Mouse (Mus musculus) lung, postnatal 14 days (tissue): ENCODE measurements at regions not wholly inside any gene's neighbourhood (a gene's known extent, or its start where the extent isn't known, plus 50 kb on each side); places are given as distances from the start of the nearest gene placed in this dataset.

ENCODE experiments used
- DNase-seq: peaks from one replicate; pipeline ENCODE4 v3.0.0; 2021

DNA sequence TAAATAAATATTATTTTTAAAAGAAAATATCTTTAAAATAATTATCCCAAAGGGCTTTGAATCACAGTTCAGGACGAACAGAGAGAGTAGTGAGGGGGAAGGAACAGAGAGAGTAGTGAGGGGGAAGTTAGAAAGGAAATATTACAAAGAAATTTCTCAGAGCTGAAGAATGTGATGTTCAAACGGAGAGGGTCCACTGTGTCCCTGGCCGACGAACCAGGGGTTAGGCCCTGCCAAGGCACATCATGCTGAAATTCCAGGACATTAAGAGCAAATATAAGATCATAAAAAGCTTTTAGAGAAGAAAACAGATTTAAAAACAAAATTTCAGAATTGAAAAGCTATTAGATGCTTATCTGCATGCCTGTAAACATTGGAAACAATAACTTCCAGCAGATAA, 61.6 kb downstream of the Skor1 start:
- DNase-seq: no peak

DNA sequence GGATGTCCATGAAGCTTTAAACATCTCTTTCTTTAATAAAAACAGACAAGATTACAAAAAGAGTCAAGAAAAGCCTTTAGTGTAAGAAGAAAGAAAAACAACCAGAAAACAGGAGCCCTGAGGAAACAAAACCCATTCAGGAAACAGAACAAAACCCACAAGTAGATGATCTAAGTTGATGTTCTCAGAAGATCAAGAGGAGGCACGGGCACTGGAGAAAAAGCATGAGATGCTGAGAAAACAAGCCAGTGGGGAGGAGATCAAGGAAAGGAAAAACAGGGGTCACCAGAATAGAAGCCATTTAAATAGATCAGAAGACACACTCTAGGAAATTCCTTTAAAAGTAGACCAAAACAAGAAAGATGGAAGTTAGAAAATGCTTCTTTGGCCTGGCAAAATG, 62.1 kb downstream of the Skor1 start:
- no peak for DNase-seq

GRCm38 (mm10) chr9:63082830-63083229, 65.9 kb downstream of the Skor1 start:
- no peak for DNase-seq

GRCm38 (mm10) chr9:63082311-63082710, 66.5 kb downstream of the Skor1 start:
- no peak for DNase-seq

DNA sequence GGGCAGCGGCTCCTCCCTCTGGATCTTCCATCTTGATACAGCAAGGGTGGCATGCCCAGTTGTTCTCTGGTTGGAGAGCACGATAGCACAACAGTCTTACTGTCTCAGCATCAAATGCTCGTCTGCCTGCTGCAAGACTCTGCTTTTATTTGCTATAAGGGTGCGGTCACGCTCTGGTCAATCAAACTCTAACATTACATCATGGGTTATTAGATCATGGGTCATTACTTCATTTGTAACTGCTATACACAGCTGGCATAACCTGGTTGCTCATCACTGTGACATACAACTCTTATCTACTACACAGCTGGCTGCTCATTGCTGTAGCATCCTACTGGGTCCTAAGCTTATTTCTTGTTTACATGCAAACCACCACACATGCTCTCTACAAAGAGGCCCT, 68.4 kb downstream of the Skor1 start:
- DNase-seq: no peak

- no peak for DNase-seq
Measured at GRCm38 (mm10) chr9:63075252-63075651, 73.5 kb downstream of the Skor1 start.

- no peak for DNase-seq
Measured at GRCm38 (mm10) chr9:63074803-63075202, 74.0 kb downstream of the Skor1 start.

DNA sequence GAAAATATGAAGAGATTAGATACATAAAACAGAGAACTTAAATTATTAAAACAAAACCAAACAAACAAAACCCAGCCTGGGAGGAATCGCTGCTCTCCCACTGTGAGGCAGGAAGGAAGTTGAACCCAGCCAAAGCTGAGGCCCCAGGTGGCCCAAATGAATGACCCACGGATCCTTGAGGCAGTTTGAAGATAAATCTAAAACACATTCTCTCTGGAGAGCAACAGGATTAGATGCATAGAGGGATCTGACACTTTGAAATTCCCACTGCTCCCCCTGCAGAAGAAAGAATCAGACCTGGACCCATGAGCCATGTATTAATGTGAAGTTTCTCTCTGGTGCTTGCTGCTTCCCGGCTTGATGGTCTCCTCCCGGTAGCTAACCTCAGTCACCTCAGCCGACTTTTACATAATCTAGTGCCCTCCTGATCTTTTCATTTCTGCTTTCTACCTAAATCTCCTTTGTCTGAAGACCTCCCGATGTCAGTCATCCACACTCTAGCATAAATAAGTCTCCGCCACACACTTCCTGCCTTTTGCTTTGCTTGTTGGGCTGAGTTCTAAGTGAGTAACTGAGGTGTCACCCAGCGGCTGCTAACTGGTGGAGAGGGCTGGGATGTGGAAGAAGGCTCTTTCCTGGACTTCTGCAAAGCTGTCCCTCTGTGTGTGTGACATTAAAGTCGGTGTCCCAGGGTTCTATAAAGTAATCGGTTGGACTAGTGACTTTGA, 74.6 kb downstream of the Skor1 start:
- no peak for DNase-seq

GRCm38 (mm10) chr9:63071032-63071431, 77.7 kb downstream of the Skor1 start:
- no peak for DNase-seq

GRCm38 (mm10) chr9:63069919-63070318, 78.8 kb downstream of the Skor1 start:
- DNase-seq: no peak

DNA sequence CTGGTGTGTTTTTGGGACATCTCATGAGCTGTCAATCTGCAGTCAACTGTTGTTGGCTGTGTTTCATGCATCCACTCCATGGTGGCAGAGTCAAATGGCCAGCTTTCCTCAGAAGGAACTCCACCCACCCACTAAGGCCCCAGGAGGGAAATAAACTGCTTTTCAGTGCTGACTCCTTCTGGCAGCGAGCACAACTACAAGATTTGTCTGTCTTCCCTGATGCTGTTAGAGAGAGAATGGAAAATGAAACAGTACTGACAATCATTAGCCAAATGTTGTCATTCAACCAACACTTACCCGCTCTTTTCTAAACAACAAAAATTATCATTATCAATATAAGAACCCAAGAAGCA, 79.3 kb upstream of the Pias1 start:
- DNase-seq: no peak

DNA sequence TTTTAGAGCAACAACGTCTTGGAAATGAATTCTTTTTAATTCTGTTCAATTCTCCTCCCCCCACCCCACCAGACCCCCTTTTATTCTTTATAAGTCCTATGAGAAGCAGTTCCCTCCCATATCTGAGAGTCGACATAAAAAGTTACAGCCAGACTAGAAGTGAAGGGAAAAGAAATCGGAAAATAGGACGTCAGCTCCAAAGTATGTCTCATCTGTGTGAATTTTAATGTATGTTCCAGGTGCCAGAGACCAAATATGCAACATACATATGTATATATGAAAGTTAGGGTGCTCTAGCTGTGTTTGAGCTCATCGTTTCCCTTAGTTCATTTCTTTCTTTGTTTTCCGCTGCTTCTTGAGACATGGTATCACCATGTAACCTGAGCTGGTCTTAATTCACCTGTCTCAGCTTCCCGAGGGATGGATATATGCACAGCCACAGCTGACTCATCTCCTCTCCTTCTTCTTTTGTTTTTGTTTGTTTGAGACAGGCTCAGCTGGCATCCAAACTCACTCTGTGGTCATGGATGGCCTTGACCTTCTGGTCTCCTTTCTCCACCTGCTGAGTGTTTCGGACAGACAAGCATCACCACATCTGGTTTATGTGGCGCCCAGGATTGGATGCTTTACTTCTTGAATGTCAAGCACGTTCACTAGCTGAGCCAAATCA, 78.8 kb upstream of the Pias1 start:
- no peak for DNase-seq

GRCm38 (mm10) chr9:63063525-63063924, 75.8 kb upstream of the Pias1 start:
- DNase-seq: no peak

- no peak for DNase-seq
Measured at GRCm38 (mm10) chr9:63060740-63061139, 73.0 kb upstream of the Pias1 start.

- peak; percentile 71 for DNase-seq
Measured at GRCm38 (mm10) chr9:63059234-63059842, 71.6 kb upstream of the Pias1 start.

GRCm38 (mm10) chr9:63058506-63059233, 70.9 kb upstream of the Pias1 start:
- no peak for DNase-seq

DNA sequence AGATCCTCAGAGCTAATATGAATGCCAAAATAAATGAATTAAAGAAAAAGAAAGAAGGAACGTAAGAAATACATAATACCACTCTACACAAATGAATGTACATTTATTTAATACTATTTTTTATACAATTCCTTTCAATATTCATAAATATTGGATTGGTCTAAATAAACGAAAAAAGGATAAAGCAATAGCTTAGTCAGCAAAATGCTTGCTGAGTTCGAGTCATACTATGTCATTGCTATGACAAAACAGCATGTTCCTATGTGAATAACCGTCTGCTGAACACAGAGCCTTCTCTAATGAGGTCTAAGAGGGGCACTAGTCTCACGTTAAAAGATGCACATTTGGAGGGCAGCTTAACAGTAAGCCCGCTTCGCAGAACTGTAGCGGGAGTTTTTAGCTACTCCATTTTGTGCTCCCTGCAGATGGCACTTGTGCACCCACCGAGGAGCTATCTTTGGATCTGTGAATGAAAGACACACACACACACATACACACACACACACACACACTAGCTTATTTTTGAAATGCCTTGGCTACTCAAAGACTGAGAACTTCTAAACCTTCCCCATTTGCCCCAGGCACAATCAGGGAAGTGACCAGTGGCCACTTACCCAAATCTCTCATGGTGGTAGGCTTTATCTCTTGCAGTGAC, 69.1 kb upstream of the Pias1 start:
- DNase-seq: no peak

DNA sequence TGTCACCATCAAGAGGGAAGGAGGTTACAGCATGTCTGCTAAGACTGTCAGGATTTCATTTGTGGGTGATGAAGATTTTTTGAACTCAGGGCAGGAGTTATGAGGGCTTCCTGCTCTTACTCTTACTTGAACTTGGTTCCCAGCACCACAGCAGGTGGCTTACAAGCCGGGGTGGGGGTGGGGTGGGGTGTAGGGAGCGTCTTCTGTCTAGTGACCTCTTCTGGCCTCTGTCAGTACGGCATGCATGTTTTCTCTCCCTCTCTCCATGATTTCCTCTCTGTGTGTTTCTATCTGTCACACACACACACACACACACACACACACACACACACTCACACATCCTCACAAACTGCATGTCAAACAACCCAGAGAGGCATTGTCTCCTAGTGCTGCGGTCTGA, 64.5 kb upstream of the Pias1 start:
- DNase-seq: no peak

DNA sequence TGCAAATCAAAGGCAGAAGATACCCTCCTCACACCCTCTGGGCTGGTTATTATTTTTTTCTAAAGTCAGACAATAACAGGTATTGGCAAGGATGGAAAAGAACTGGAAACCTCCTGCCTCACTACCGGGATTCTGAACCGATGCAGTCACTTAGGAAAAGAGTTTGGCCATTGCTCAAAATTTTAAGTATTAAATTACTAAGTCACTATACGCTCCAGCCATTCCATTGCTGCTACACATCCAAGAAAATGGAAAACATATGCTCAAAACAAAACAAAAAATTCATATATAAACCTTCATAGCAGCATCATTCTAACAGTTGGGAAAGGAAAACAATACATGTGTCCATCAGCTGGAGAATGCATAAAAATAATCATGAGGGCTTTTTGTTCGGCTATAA, 63.9 kb upstream of the Pias1 start:
- no peak for DNase-seq

DNA sequence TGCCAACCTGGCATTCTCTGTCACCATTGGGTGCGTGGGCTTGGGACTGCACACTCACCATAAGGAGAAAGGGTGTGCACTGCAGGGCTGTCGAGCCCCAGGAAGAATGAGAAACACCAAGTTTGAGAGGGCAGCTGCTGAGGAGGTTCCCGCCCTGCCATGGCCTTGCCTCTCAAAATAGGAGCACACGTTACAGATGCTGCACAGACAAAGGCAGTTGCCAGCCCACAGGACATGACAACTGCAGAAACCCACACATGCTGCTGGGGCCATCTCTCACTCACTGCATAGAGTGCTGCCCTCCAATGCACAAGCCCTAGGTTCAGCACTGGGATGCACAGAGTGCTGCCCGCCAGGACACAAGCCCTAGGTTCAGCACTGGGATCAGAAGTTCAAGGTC, 61.6 kb upstream of the Pias1 start:
- DNase-seq: no peak

GRCm38 (mm10) chr9:63046981-63047380, 59.3 kb upstream of the Pias1 start:
- DNase-seq: no peak

GRCm38 (mm10) chr9:63045531-63045930, 57.8 kb upstream of the Pias1 start:
- no peak for DNase-seq

GRCm38 (mm10) chr9:63043304-63043703, 55.6 kb upstream of the Pias1 start:
- no peak for DNase-seq
